Mouse (Mus musculus): ENCODE results near the gene Ttc39a. TPM values are rescaled to one million over a fixed set of nuclear protein-coding genes. Genes with fewer than 3 reads are reported as not detected.

The Ttc39a gene
- polyA plus RNA-seq, 1 experiment from 2014 or later: 29.7 TPM

GRCm38 (mm10) chr4:109422436-109422835 is 16.0 kb downstream of the Ttc39a start:
- TF ChIP-seq CTCF (IDR thresholded peaks at IDR 0.05; ENCODE audit: low read depth) (no peak), EP300 (optimal IDR thresholded peaks at IDR 0.05) (no peak)
- Histone ChIP-seq H3K27ac (replicated peaks) (no peak overlapping the region), H3K4me2 (replicated peaks; ENCODE audit: low read depth) (no peak overlapping the region), H3K4me3 (ENCODE audit: low read depth, low read length) (no peak overlapping the region), H3K36me3 (ENCODE audit: control insufficient read depth, insufficient read depth, low read length) (no peaks in the 10 kb centered on the region), H3K9me3 (ENCODE audit: control insufficient read depth, low read length) (no peaks in the 10 kb centered on the region), H3K9ac (ENCODE audit: low read length) (no peak overlapping the region), H3K4me1 (replicated peaks; ENCODE audit: control insufficient read depth, insufficient read depth) (no peaks in the 10 kb centered on the region), H3K27me3 (ENCODE audit: control insufficient read depth, insufficient read depth, low read length) (no peaks in the 10 kb centered on the region)
- ATAC-seq (ENCODE audit: low FRiP score, low TSS enrichment) (no peak), DNase-seq (ENCODE audit: low spot score) (no peak)
- 76% methylated on average over 6 of the region's 6 CpGs for WGBS

GRCm38 (mm10) chr4:109423438-109423837 is 17.0 kb downstream of the Ttc39a start:
- no peaks in the 10 kb centered on the region for H3K36me3 ChIP-seq (ENCODE audit: control insufficient read depth, insufficient read depth, low read length)
- H3K4me1 ChIP-seq (replicated peaks; ENCODE audit: control insufficient read depth, insufficient read depth): no peaks in the 10 kb centered on the region
- H3K9ac ChIP-seq (ENCODE audit: low read length): no peak overlapping the region
- H3K27ac ChIP-seq (replicated peaks): no peak overlapping the region
- TF ChIP-seq EP300 (optimal IDR thresholded peaks at IDR 0.05) (no peak), CTCF (IDR thresholded peaks at IDR 0.05; ENCODE audit: low read depth) (no peak)
- H3K9me3 ChIP-seq (ENCODE audit: control insufficient read depth, low read length): no peaks in the 10 kb centered on the region
- H3K4me2 ChIP-seq (replicated peaks; ENCODE audit: low read depth): no peak overlapping the region
- ATAC-seq (ENCODE audit: low FRiP score, low TSS enrichment) (no peak), DNase-seq (ENCODE audit: low spot score) (no peak)
- no peak overlapping the region for H3K4me3 ChIP-seq (ENCODE audit: low read depth, low read length)
- 61% methylated on average over 2 of the region's 2 CpGs for WGBS
- no peaks in the 10 kb centered on the region for H3K27me3 ChIP-seq (ENCODE audit: control insufficient read depth, insufficient read depth, low read length)

- no peak for DNase-seq (ENCODE audit: low spot score)
- no peak overlapping the region for H3K9ac ChIP-seq (ENCODE audit: low read length)
- H3K4me1 ChIP-seq (replicated peaks; ENCODE audit: control insufficient read depth, insufficient read depth): no peaks in the 10 kb centered on the region
- no peak overlapping the region for H3K4me2 ChIP-seq (replicated peaks; ENCODE audit: low read depth)
- H3K4me3 ChIP-seq (ENCODE audit: low read depth, low read length): no peak overlapping the region
- no peaks in the 10 kb centered on the region for H3K27me3 ChIP-seq (ENCODE audit: control insufficient read depth, insufficient read depth, low read length)
- no peak overlapping the region for H3K27ac ChIP-seq (replicated peaks)
- no peak; the same call in 1 of the 2 replicates for ATAC-seq (ENCODE audit: low FRiP score, low TSS enrichment)
- no peaks in the 10 kb centered on the region for H3K36me3 ChIP-seq (ENCODE audit: control insufficient read depth, insufficient read depth, low read length)
- H3K9me3 ChIP-seq (ENCODE audit: control insufficient read depth, low read length): no peaks in the 10 kb centered on the region
- TF ChIP-seq CTCF (IDR thresholded peaks at IDR 0.05; ENCODE audit: low read depth) (no peak), EP300 (optimal IDR thresholded peaks at IDR 0.05) (no peak)
- WGBS: 75% methylated on average over 1 of the region's 1 CpGs
These were observed 20.6 kb downstream of the Ttc39a start for GRCm38 (mm10) chr4:109427058-109427457.

- Histone ChIP-seq H3K4me1 (replicated peaks; ENCODE audit: control insufficient read depth, insufficient read depth) (no peaks in the 10 kb centered on the region), H3K27me3 (ENCODE audit: control insufficient read depth, insufficient read depth, low read length) (no peaks in the 10 kb centered on the region), H3K4me3 (ENCODE audit: low read depth, low read length) (no peak overlapping the region), H3K9me3 (ENCODE audit: control insufficient read depth, low read length) (no peaks in the 10 kb centered on the region), H3K36me3 (ENCODE audit: control insufficient read depth, insufficient read depth, low read length) (no peaks in the 10 kb centered on the region), H3K9ac (ENCODE audit: low read length) (no peak overlapping the region), H3K27ac (replicated peaks) (peak overlapping the region; percentile 82), H3K4me2 (replicated peaks; ENCODE audit: low read depth) (no peak overlapping the region)
- 88% methylated on average over 7 of the region's 7 CpGs for WGBS
- ATAC-seq (ENCODE audit: low FRiP score, low TSS enrichment): peak; percentile 3; the same call in 1 of the 2 replicates
- TF ChIP-seq CTCF (IDR thresholded peaks at IDR 0.05; ENCODE audit: low read depth) (no peak), EP300 (optimal IDR thresholded peaks at IDR 0.05) (no peak)
- DNase-seq (ENCODE audit: low spot score): no peak
These were observed 23.8 kb downstream of the Ttc39a start for GRCm38 (mm10) chr4:109430250-109430649.

GRCm38 (mm10) chr4:109430854-109431253 is 24.4 kb downstream of the Ttc39a start:
- Histone ChIP-seq H3K4me1 (replicated peaks; ENCODE audit: control insufficient read depth, insufficient read depth) (no peaks in the 10 kb centered on the region), H3K27ac (replicated peaks) (peak overlapping the region; percentile 82), H3K9ac (ENCODE audit: low read length) (no peak overlapping the region), H3K4me3 (ENCODE audit: low read depth, low read length) (no peak overlapping the region), H3K36me3 (ENCODE audit: control insufficient read depth, insufficient read depth, low read length) (no peaks in the 10 kb centered on the region), H3K4me2 (replicated peaks; ENCODE audit: low read depth) (no peak overlapping the region), H3K9me3 (ENCODE audit: control insufficient read depth, low read length) (no peaks in the 10 kb centered on the region), H3K27me3 (ENCODE audit: control insufficient read depth, insufficient read depth, low read length) (no peaks in the 10 kb centered on the region)
- peak; percentile 89 for DNase-seq (ENCODE audit: low spot score)
- TF ChIP-seq CTCF (IDR thresholded peaks at IDR 0.05; ENCODE audit: low read depth) (peak; percentile 84), EP300 (optimal IDR thresholded peaks at IDR 0.05) (no peak)
- ATAC-seq (ENCODE audit: low FRiP score, low TSS enrichment): peak; percentile 97
- WGBS: 30% methylated on average over 13 of the region's 13 CpGs

GRCm38 (mm10) chr4:109432668-109433375 is 26.4 kb downstream of the Ttc39a start:
- H3K4me2 ChIP-seq (replicated peaks; ENCODE audit: low read depth): no peak overlapping the region
- ATAC-seq (ENCODE audit: low FRiP score, low TSS enrichment): no peak

More at GRCm38 (mm10) chr4:109432668-109433375, 26.4 kb downstream of the Ttc39a start:
- Histone ChIP-seq H3K27ac (replicated peaks) (no peak overlapping the region), H3K4me1 (replicated peaks; ENCODE audit: control insufficient read depth, insufficient read depth) (no peaks in the 10 kb centered on the region), H3K4me3 (ENCODE audit: low read depth, low read length) (no peak overlapping the region), H3K9ac (ENCODE audit: low read length) (no peak overlapping the region), H3K9me3 (ENCODE audit: control insufficient read depth, low read length) (no peaks in the 10 kb centered on the region), H3K27me3 (ENCODE audit: control insufficient read depth, insufficient read depth, low read length) (no peaks in the 10 kb centered on the region), H3K36me3 (ENCODE audit: control insufficient read depth, insufficient read depth, low read length) (no peaks in the 10 kb centered on the region)
- no peak for DNase-seq (ENCODE audit: low spot score)
- 61% methylated on average over 16 of the region's 16 CpGs for WGBS
- TF ChIP-seq CTCF (IDR thresholded peaks at IDR 0.05; ENCODE audit: low read depth) (no peak), EP300 (optimal IDR thresholded peaks at IDR 0.05) (no peak)

All from stomach, postnatal 0 days (tissue).